Mouse (Mus musculus): Measurements from ENCODE around the gene Dhh.

GRCm38 (mm10) chr15:98930998-98931397 lies 32.7 kb upstream of the Dhh start:
- TF ChIP-seq POLR2A (IDR thresholded peaks at IDR 0.05; ENCODE audit: borderline replicate concordance, control insufficient read depth, low read depth, low read length) (no peak), CTCF (IDR thresholded peaks at IDR 0.05; ENCODE audit: control insufficient read depth, insufficient read depth, low read length) (no peak)
